Mouse (Mus musculus) ES-E14 (cell line): ENCODE data around the gene Fuz.

Experiments used
- CHD2 ChIP-seq: IDR thresholded peaks from 2 replicates; pipeline ENCODE4 v1.6.1; 2014; ENCODE audit warnings: mild to moderate bottlenecking, low read depth, low read length, inconsistent platforms
- HCFC1 ChIP-seq: IDR thresholded peaks from 2 replicates; pipeline ENCODE4 v1.6.1; 2012; ENCODE audit warnings: low read length, inconsistent platforms, borderline replicate concordance; ENCODE audit not compliant: insufficient read depth
- MAFK ChIP-seq: IDR thresholded peaks from 2 replicates; pipeline ENCODE4 v1.6.1; 2014; ENCODE audit warnings: mild to moderate bottlenecking, low read depth, low read length, inconsistent platforms; ENCODE audit not compliant: insufficient read depth

DNA sequence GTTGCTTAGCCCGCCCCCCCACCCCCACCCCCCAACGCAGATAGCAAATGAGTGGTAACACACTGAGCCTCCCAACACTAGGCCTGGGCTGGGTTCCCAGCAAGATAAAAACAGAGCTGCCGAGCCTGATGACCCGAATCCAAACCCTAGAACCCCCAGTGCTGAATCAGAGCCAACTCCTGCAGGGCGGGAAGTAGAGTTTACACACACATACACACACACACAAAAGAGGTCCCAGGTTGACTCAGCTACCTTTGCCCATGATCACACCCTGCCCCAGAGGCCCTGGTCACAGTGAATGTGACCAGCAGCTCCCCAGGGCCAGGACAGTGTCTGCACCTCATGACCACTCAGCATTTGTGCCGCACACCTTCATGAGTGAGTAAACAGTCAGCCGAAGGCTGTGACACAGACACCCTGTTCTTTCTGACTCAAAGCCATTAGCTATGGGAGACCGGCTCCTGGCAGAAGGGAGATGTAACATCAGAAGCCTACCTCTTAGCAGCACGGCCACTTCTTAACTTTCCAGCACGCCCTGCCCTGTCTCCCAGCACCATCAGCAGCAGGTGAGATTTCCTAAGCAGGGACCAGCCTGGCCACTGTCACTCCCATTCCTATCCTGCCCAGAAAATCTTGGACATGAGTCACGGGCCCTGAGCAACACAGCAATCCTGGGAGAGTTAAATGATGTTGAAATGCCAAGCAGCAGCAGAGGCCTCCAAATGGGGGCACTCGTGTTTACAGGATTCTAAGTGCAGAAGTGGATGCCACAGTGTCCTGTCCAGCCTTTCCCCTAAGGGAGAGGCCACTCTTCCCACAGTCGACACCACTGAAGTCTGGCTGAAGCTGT is 7.4 kb upstream of the Fuz start:
- TF ChIP-seq HCFC1 (no peak), CHD2 (no peak), MAFK (no peak)
